Mouse (Mus musculus) embryonic fibroblast, embryonic 13.5 days (primary cell): ENCODE results near the gene Bhlhe40.

Experiments
- CTCF ChIP-seq: IDR thresholded peaks from 2 replicates; pipeline ENCODE4 v1.5.1; 2011; ENCODE audit warnings: mild to moderate bottlenecking, control low read depth, low read length, moderate library complexity, borderline replicate concordance; ENCODE audit not compliant: insufficient read depth
- POLR2A ChIP-seq: IDR thresholded peaks from 2 replicates; pipeline ENCODE4 v1.6.1; 2011; ENCODE audit warnings: low read depth, mild to moderate bottlenecking, control low read depth, low read length, moderate library complexity

DNA sequence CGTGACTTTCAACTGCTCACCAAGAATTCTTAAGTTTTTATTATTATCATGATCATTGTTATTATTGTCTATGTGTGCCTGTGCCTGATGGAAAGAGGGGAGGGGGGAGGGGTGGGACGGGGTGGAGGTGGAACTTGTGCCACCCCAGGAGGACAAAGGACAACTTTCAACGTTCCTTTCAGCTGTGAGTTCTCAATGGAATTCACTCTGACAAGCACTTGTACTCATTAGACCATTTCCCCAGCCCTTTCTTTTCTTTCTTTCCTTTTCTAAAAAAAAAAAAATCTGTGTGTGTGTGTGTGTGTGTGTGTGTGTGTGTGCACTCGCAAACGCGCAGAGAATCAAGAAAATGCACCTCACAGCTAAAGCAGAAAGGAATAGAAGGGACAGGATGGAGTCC, 12.4 kb upstream of the Bhlhe40 start:
- no peak for TF ChIP-seq CTCF
- TF ChIP-seq POLR2A: no peak
